Mouse (Mus musculus): ENCODE measurements around the gene Hand2. TPM values are rescaled to one million over a fixed set of nuclear protein-coding genes. Genes with fewer than 3 reads are reported as not detected.

The Hand2 gene
- polyA plus RNA-seq, 1 experiment: not detected

DNA sequence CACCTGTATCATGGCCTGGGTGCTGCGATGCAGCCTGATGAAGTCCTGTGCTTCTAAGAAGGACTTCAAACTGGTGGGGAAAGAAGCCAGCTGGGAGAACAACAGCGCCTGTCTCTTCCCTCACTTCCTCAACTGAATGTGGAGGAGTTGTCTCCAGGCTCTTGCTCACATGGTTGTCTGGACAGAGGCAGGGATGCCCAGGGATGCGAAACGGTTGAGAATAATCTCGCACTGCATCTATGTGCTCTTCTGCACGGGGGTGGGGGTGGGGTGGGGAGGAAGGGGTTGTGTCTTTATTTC, 20.7 kb downstream of the Hand2 start:
- WGBS: 15% methylated on average over 6 of the region's 6 CpGs
- TF ChIP-seq POLR2A (IDR thresholded peaks at IDR 0.05; ENCODE audit: borderline replicate concordance, control insufficient read depth, low read depth, low read length) (no peak), CTCF (IDR thresholded peaks at IDR 0.05; ENCODE audit: control insufficient read depth, insufficient read depth, low read length) (no peak)
- Histone ChIP-seq H3K4me3 (replicated peaks; ENCODE audit: control insufficient read depth, low read depth, low read length) (no peak overlapping the region), H3K4me1 (ENCODE audit: control insufficient read depth, insufficient read depth, low read length) (no peaks in the 10 kb centered on the region; the same call in 1 of the 2 replicates), H3K27ac (ENCODE audit: control insufficient read depth, insufficient read depth, low read depth, low read length, poor library complexity) (no peak overlapping the region)

- H3K4me3 ChIP-seq (replicated peaks; ENCODE audit: control insufficient read depth, low read depth, low read length): no peak overlapping the region
- WGBS: 30% methylated on average over 12 of the region's 12 CpGs
- H3K4me1 ChIP-seq (ENCODE audit: control insufficient read depth, insufficient read depth, low read length): no peaks in the 10 kb centered on the region; the same call in 1 of the 2 replicates
- H3K27ac ChIP-seq (ENCODE audit: control insufficient read depth, insufficient read depth, low read depth, low read length, poor library complexity): no peak overlapping the region
- TF ChIP-seq POLR2A (IDR thresholded peaks at IDR 0.05; ENCODE audit: borderline replicate concordance, control insufficient read depth, low read depth, low read length): no peak
- no peak for TF ChIP-seq CTCF (IDR thresholded peaks at IDR 0.05; ENCODE audit: control insufficient read depth, insufficient read depth, low read length)
Observed at GRCm38 (mm10) chr8:57342386-57343090, 21.8 kb downstream of the Hand2 start.

GRCm38 (mm10) chr8:57343731-57344315, 23.0 kb downstream of the Hand2 start:
- WGBS: 30% methylated on average over 6 of the region's 6 CpGs
- TF ChIP-seq POLR2A (IDR thresholded peaks at IDR 0.05; ENCODE audit: borderline replicate concordance, control insufficient read depth, low read depth, low read length) (no peak), CTCF (IDR thresholded peaks at IDR 0.05; ENCODE audit: control insufficient read depth, insufficient read depth, low read length) (no peak)
- no peaks in the 10 kb centered on the region; the same call in 1 of the 2 replicates for H3K4me1 ChIP-seq (ENCODE audit: control insufficient read depth, insufficient read depth, low read length)
- H3K27ac ChIP-seq (ENCODE audit: control insufficient read depth, insufficient read depth, low read depth, low read length, poor library complexity): no peak overlapping the region
- no peak overlapping the region for H3K4me3 ChIP-seq (replicated peaks; ENCODE audit: control insufficient read depth, low read depth, low read length)

DNA sequence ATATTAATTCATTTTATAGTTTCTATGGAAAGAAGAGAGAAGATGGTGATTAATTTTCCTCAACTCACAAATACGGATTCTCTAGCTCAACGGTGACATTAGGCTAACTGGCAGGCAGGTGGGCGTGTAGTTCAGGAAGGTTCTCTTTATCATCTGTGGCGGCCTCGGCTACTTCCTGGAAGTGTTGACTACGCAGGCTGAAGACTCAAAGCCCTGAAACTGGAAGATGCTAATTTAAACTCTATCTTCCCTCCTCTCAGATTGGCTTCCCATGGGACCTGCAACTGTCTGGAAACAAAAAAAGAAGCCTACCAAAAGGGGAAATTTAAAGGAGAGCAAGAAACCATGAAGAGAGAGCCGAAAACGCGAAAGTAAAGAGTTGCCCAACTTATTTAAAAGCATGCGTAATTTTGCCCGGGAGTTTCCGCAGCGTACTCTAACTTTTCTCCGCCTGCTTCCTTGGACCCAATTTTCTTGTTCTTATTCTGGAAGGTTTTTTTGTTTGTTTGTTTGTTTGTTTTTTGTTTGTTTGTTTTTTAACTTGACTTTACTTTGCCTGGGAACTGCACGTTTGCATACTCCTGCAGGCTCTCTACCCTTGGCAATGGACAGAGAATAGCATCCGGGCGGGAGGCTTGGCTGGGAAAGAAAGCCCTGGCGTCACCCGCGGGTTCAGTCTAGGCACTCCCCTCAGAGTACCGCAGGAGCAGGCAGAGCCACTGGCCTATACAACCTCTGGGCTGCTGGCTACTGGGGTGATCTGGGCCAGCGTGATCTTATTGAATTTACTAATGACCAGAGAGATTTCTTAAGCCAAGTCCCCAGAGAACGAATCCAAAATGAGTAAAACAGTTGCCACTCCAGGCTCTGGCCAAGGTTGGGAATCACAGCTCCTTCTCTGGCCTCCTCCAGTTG, 24.4 kb downstream of the Hand2 start:
- WGBS: 11% methylated on average over 23 of the region's 23 CpGs
- TF ChIP-seq CTCF (IDR thresholded peaks at IDR 0.05; ENCODE audit: control insufficient read depth, insufficient read depth, low read length) (no peak), POLR2A (IDR thresholded peaks at IDR 0.05; ENCODE audit: borderline replicate concordance, control insufficient read depth, low read depth, low read length) (no peak)
- Histone ChIP-seq H3K4me1 (ENCODE audit: control insufficient read depth, insufficient read depth, low read length) (no peaks in the 10 kb centered on the region; the same call in 1 of the 2 replicates), H3K4me3 (replicated peaks; ENCODE audit: control insufficient read depth, low read depth, low read length) (no peak overlapping the region), H3K27ac (ENCODE audit: control insufficient read depth, insufficient read depth, low read depth, low read length, poor library complexity) (no peak overlapping the region)

- no peaks in the 10 kb centered on the region; the same call in 1 of the 2 replicates for H3K4me1 ChIP-seq (ENCODE audit: control insufficient read depth, insufficient read depth, low read length)
- 50% methylated on average over 7 of the region's 7 CpGs for WGBS
- no peak overlapping the region for H3K4me3 ChIP-seq (replicated peaks; ENCODE audit: control insufficient read depth, low read depth, low read length)
- H3K27ac ChIP-seq (ENCODE audit: control insufficient read depth, insufficient read depth, low read depth, low read length, poor library complexity): no peak overlapping the region
- TF ChIP-seq CTCF (IDR thresholded peaks at IDR 0.05; ENCODE audit: control insufficient read depth, insufficient read depth, low read length): no peak
- TF ChIP-seq POLR2A (IDR thresholded peaks at IDR 0.05; ENCODE audit: borderline replicate concordance, control insufficient read depth, low read depth, low read length): no peak
Observed at GRCm38 (mm10) chr8:57346371-57346770, 25.6 kb downstream of the Hand2 start.

GRCm38 (mm10) chr8:57347141-57347540, 26.4 kb downstream of the Hand2 start:
- H3K4me3 ChIP-seq (replicated peaks; ENCODE audit: control insufficient read depth, low read depth, low read length): no peak overlapping the region
- H3K27ac ChIP-seq (ENCODE audit: control insufficient read depth, insufficient read depth, low read depth, low read length, poor library complexity): no peak overlapping the region
- H3K4me1 ChIP-seq (ENCODE audit: control insufficient read depth, insufficient read depth, low read length): no peaks in the 10 kb centered on the region; the same call in 1 of the 2 replicates
- 38% methylated on average over 5 of the region's 5 CpGs for whole genome bisulfite sequencing
- TF ChIP-seq CTCF (IDR thresholded peaks at IDR 0.05; ENCODE audit: control insufficient read depth, insufficient read depth, low read length) (no peak), POLR2A (IDR thresholded peaks at IDR 0.05; ENCODE audit: borderline replicate concordance, control insufficient read depth, low read depth, low read length) (no peak)

- Histone ChIP-seq H3K4me1 (ENCODE audit: control insufficient read depth, insufficient read depth, low read length) (no peaks in the 10 kb centered on the region; the same call in 1 of the 2 replicates), H3K4me3 (replicated peaks; ENCODE audit: control insufficient read depth, low read depth, low read length) (no peak overlapping the region), H3K27ac (ENCODE audit: control insufficient read depth, insufficient read depth, low read depth, low read length, poor library complexity) (no peak overlapping the region)
- TF ChIP-seq POLR2A (IDR thresholded peaks at IDR 0.05; ENCODE audit: borderline replicate concordance, control insufficient read depth, low read depth, low read length) (no peak), CTCF (IDR thresholded peaks at IDR 0.05; ENCODE audit: control insufficient read depth, insufficient read depth, low read length) (no peak)
- 38% methylated on average over 4 of the region's 4 CpGs for WGBS
Observed at GRCm38 (mm10) chr8:57348251-57348650, 27.5 kb downstream of the Hand2 start.

Data from bone marrow, adult 2 months (tissue).